Mouse (Mus musculus) intestine, embryonic 15.5 days (tissue): Measurements from ENCODE around the gene 4932438H23Rik. TPM values are rescaled to one million over a fixed set of nuclear protein-coding genes. Genes with fewer than 3 reads are reported as not detected.

ENCODE experiments used
- ATAC-seq: fragments of 200-750 bp; cut with Nextera tagmentation; 2 replicates; pipeline ENCODE4 v1.8.0; 2017; ENCODE audit warnings: moderate TSS enrichment, moderate library complexity
- H3K27ac ChIP-seq: fragments of 300-500 bp; sonication (generic); 2 replicates; pipeline ENCODE4 v1.5.1; 2015; ENCODE audit warnings: mild to moderate bottlenecking, inconsistent platforms
- H3K27me3 ChIP-seq: fragments of 300-500 bp; sonication (generic); replicated peaks from 2 replicates; pipeline ENCODE4 v1.6.1; 2015; ENCODE audit warnings: inconsistent platforms
- H3K36me3 ChIP-seq: fragments of 300-500 bp; sonication (generic); 2 replicates; pipeline ENCODE4 v1.6.1; 2015; ENCODE audit warnings: inconsistent platforms
- H3K4me1 ChIP-seq: fragments of 300-500 bp; sonication (generic); replicated peaks from 2 replicates; pipeline ENCODE4 v1.6.1; 2015; ENCODE audit warnings: inconsistent platforms
- H3K4me2 ChIP-seq: fragments of 300-500 bp; sonication (generic); replicated peaks from 2 replicates; pipeline ENCODE4 v1.6.1; 2015; ENCODE audit warnings: mild to moderate bottlenecking, inconsistent platforms
- H3K4me3 ChIP-seq: fragments of 300-500 bp; sonication (generic); replicated peaks from 2 replicates; pipeline ENCODE4 v1.5.1; 2015; ENCODE audit warnings: inconsistent platforms
- H3K9ac ChIP-seq: fragments of 300-500 bp; sonication (generic); 2 replicates; pipeline ENCODE4 v1.6.1; 2015; ENCODE audit warnings: inconsistent platforms
- H3K9me3 ChIP-seq: fragments of 300-500 bp; sonication (generic); 2 replicates; pipeline ENCODE4 v1.6.1; 2016; ENCODE audit warnings: inconsistent platforms
- WGBS: fragments of 180-500 bp; shearing (Covaris S2); methylation state at CpG from one replicate; pipeline ENCODE4 v1.1.7; 2015; 5-methylcytosine and 5-hydroxymethylcytosine counted together
- polyA plus RNA-seq: library from polyadenylated mRNA; unstranded; fragments of >200 nt; fragmentation: Nextera tagmentation; extraction: Ambion mirVana; gene quantifications from 2 replicates; pipeline ENCODE4 v1.2.1, GENCODE M21; 2015

4932438H23Rik gene
- polyA plus RNA-seq, 1 experiment from 2014 or later: 0.26 TPM

DNA sequence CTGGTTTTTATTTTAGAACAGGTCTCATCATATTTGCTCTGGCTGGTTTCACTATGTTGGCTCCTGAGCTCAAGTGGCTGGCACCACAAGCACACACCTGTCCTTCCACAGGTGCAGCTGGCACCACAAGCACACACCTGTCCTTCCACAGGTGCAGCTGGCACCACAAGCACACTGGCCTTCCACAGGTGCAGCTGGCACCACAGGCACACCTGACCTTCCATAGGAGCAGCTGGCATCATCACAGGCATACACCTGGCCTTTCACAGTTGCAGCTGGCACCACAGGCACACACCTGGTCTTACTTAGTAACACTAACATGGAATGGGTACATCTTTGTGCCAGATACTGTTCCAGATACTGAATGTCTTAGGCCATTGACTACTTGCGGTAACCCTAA lies 27.8 kb downstream of the 4932438H23Rik start:
- ATAC-seq: no peak
- H3K27ac ChIP-seq: no peak overlapping the region
- no peaks in the 10 kb centered on the region for H3K9me3 ChIP-seq
- H3K9ac ChIP-seq: no peak overlapping the region
- H3K4me1 ChIP-seq: 0 out of 2 replicates have a peak, but pooled peaks cover 2% of the 10 kb centered on the region
- 96% methylated on average over 1 of the region's 1 CpGs for WGBS
- H3K36me3 ChIP-seq: no peaks in the 10 kb centered on the region
- no peak overlapping the region for H3K4me2 ChIP-seq
- no peak overlapping the region for H3K4me3 ChIP-seq
- no peaks in the 10 kb centered on the region for H3K27me3 ChIP-seq

DNA sequence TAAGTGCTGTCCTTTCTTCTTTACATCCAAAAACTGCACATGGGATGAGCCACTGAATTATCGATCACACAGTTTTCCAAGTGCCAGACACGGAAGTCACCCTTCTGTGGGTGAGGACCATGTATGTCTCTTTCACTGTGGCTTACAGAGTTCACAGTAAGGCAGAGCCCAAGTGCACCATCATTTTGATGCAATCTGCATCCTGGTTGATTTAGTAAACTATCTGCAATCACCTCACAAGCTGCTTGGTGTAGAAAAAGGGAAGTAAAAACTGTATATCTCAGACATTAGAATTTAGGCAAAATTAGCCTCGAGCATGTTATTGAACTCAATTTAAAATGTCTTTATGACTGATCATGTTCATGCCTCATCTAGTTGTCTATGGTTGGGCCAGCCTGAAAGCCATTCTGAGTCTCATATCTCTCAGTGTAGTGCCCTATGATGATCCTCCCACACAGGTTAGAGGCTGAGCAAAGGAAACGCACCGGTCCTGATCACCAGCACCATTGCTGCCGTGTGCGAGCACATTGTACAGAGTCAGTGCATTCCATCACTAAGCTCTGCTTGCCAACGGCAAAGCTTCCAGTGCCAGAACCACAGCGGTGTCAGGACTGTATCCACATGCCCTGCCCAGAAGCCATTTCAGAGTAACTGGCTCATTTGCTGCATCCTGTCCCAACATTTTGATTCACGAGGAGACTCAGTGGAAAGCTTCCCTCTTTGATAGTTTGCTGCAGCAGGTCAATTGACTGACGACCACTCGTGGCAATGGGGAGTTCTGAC lies 30.1 kb downstream of the 4932438H23Rik start:
- no peak overlapping the region for H3K4me3 ChIP-seq
- no peaks in the 10 kb centered on the region for H3K36me3 ChIP-seq
- H3K4me1 ChIP-seq: 0 out of 2 replicates have a peak, but pooled peaks cover 2% of the 10 kb centered on the region
- H3K27ac ChIP-seq: no peak overlapping the region
- no peak for ATAC-seq
- no peaks in the 10 kb centered on the region for H3K9me3 ChIP-seq
- WGBS: 76% methylated on average over 12 of the region's 12 CpGs
- H3K27me3 ChIP-seq: no peaks in the 10 kb centered on the region; the same call in 1 of the 2 replicates
- H3K4me2 ChIP-seq: no peak overlapping the region
- H3K9ac ChIP-seq: no peak overlapping the region

DNA sequence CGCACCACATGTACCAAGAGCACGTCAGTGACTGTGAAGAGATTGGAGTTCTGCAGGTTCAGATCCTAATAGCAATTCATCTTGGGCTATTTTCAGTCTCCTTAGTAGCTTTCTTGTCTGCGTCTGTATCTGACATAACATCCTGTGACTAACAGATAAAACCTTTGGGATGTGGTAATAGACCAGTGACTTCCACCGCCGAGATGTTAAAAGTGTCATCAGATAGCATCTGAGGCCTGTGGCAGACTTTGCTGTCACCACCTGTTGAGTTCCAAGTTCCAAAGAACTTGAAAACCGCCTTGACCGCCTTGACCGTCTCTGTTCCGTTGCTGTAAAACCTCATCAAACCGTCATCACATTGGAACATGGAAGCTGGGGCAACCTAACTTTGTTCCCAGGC lies 31.1 kb downstream of the 4932438H23Rik start:
- H3K4me1 ChIP-seq: no peaks in the 10 kb centered on the region
- no peaks in the 10 kb centered on the region for H3K9me3 ChIP-seq
- no peak overlapping the region for H3K4me2 ChIP-seq
- no peaks in the 10 kb centered on the region for H3K36me3 ChIP-seq
- no peak for ATAC-seq
- WGBS: 90% methylated on average over 10 of the region's 10 CpGs
- no peak overlapping the region for H3K27ac ChIP-seq
- H3K27me3 ChIP-seq: no peaks in the 10 kb centered on the region; the same call in 1 of the 2 replicates
- no peak overlapping the region for H3K9ac ChIP-seq
- no peak overlapping the region for H3K4me3 ChIP-seq

- no peaks in the 10 kb centered on the region for H3K36me3 ChIP-seq
- whole genome bisulfite sequencing: 54% methylated on average over 13 of the region's 13 CpGs
- no peak overlapping the region for H3K4me2 ChIP-seq
- ATAC-seq: no peak
- H3K27ac ChIP-seq: no peak overlapping the region
- H3K9me3 ChIP-seq: no peaks in the 10 kb centered on the region
- no peaks in the 10 kb centered on the region for H3K4me1 ChIP-seq
- H3K9ac ChIP-seq: no peak overlapping the region
- H3K27me3 ChIP-seq: no peaks in the 10 kb centered on the region; the same call in 1 of the 2 replicates
- no peak overlapping the region for H3K4me3 ChIP-seq
Measured at GRCm38 (mm10) chr16:91061531-91062318, 33.2 kb downstream of the 4932438H23Rik start.

DNA sequence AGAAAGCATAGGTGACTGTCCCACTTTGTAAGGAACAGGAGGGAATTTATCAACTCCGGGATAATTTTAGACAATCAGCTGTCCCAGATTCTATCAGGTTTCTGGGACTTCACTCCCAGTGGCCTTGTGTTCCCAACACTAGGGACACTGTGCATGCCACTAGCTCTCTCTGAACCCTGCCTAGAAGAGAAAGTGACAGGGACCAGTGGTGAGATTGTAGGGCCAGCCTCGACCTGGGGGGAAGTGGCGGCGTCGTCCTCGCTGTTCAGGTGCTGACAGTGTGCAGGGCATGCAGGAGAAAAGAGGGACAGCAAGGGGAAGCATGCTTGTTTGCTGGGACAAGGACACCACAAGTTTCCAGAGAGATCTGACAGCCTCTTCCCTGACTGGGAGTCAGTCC lies 37.2 kb downstream of the 4932438H23Rik start:
- H3K4me1 ChIP-seq: peaks cover 3% of the 10 kb centered on the region; the same call in 1 of the 2 replicates
- no peaks in the 10 kb centered on the region for H3K9me3 ChIP-seq
- H3K9ac ChIP-seq: no peak overlapping the region
- no peaks in the 10 kb centered on the region for H3K36me3 ChIP-seq
- WGBS: 69% methylated on average over 6 of the region's 6 CpGs
- H3K4me2 ChIP-seq: no peak overlapping the region
- no peak for ATAC-seq
- no peaks in the 10 kb centered on the region; the same call in 1 of the 2 replicates for H3K27me3 ChIP-seq
- H3K27ac ChIP-seq: no peak overlapping the region
- no peak overlapping the region for H3K4me3 ChIP-seq

GRCm38 (mm10) chr16:91057261-91057660 lies 37.7 kb downstream of the 4932438H23Rik start:
- Histone ChIP-seq H3K9me3 (no peaks in the 10 kb centered on the region), H3K4me2 (no peak overlapping the region)

DNA sequence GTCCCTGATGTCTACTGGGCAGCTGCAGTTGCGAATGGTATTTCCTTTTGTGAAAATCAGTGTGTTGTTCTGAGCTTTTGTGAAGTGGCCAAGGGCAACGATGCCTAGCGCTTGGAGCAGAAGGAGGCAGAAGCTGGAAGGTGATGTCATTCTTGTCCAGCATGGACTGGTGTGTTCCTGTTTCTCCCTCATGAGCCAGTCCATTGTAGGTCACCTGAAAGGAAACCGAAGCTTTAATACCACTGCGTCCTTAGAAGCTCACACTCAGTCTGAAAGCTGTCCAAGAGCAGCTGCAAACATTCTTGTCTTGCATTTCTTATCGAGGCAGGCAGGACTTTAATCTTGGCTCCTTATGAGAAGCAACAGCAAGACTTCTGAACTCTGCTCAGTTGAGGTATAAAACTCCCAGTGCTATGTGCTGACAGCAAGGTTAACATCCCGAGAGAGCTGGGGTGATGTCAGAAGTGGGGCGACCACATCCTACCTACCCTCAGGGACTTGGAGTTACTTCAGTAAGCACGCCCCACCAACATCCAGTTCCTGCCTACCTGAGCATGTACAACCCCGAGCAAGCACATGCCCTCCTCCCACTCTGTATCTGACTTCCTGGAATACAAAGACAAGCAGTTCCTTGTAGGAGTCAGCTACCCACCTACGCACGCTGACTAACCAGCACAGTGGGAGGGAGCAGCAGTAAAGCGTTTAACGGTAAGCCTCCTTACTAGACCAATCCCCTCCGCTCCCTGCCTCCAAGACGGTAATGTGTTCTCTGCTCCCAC lies 38.7 kb downstream of the 4932438H23Rik start:
- Histone ChIP-seq H3K4me1 (peaks cover 3% of the 10 kb centered on the region; the same call in 1 of the 2 replicates), H3K9me3 (no peaks in the 10 kb centered on the region), H3K4me2 (peak overlapping the region; percentile 41), H3K4me3 (no peak overlapping the region), H3K27me3 (no peaks in the 10 kb centered on the region; the same call in 1 of the 2 replicates), H3K36me3 (no peaks in the 10 kb centered on the region), H3K27ac (peak overlapping the region; percentile 83), H3K9ac (no peak overlapping the region)
- WGBS: 49% methylated on average over 16 of the region's 16 CpGs
- peak; percentile 87 for ATAC-seq

More at GRCm38 (mm10) chr16:91057261-91057660, 37.7 kb downstream of the 4932438H23Rik start:
- H3K36me3 ChIP-seq: no peaks in the 10 kb centered on the region
- WGBS: 80% methylated on average over 4 of the region's 4 CpGs
- no peak for ATAC-seq
- H3K4me1 ChIP-seq: peaks cover 3% of the 10 kb centered on the region; the same call in 1 of the 2 replicates
- no peak overlapping the region for H3K9ac ChIP-seq
- H3K4me3 ChIP-seq: no peak overlapping the region
- H3K27ac ChIP-seq: 0 out of 2 replicates have a peak overlapping the region, but pooled peaks have one; percentile 83
- no peaks in the 10 kb centered on the region; the same call in 1 of the 2 replicates for H3K27me3 ChIP-seq

DNA sequence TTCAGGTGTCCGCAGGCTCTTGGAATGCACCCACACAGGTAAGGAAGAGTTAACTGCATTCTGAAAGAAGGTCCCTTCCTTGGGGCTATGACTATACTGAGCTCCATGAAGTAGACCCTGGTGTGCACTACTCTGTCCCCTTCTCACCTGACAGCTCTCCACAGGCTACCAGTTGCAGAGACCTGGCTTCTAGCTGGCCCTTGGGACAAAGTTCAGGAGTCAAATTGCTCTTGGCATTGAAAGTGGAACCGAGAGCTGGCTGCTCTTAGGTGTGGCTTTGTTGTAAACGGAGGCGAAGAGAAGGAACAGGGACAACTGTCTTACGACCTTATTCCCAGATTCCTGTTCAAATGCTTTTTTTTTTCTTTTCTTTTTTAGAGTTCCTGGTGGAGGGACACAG lies 39.8 kb downstream of the 4932438H23Rik start:
- peak overlapping the region; percentile 41 for H3K4me2 ChIP-seq
- H3K36me3 ChIP-seq: no peaks in the 10 kb centered on the region
- no peaks in the 10 kb centered on the region; the same call in 1 of the 2 replicates for H3K27me3 ChIP-seq
- H3K4me1 ChIP-seq: peaks cover 3% of the 10 kb centered on the region; the same call in 1 of the 2 replicates
- no peaks in the 10 kb centered on the region for H3K9me3 ChIP-seq
- H3K27ac ChIP-seq: peak overlapping the region; percentile 83
- WGBS: 71% methylated on average over 5 of the region's 5 CpGs
- no peak overlapping the region for H3K4me3 ChIP-seq
- no peak overlapping the region for H3K9ac ChIP-seq
- peak; percentile 76 for ATAC-seq

DNA sequence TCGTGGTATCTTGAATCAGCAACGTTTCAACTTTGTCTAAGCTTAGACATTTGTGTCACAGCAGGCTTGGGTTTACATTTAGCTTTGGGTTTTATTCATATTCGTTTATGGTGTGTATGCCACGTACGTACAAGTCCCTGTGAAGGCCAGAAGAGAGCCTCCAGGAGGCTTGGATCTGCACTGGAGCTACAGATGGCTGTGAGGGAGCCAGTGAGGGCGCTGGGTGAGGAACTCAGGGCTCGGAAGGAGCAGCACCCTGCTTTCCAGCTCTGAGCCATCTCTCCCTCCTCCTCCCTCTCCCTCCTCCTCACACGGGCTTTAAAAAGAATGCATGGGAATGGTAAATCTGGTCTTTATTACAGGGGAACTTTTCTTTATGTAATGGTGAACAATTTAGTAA lies 41.3 kb downstream of the 4932438H23Rik start:
- H3K27ac ChIP-seq: no peak overlapping the region
- H3K9me3 ChIP-seq: no peaks in the 10 kb centered on the region
- H3K4me2 ChIP-seq: no peak overlapping the region
- H3K27me3 ChIP-seq: no peaks in the 10 kb centered on the region
- no peak overlapping the region for H3K9ac ChIP-seq
- no peak for ATAC-seq
- H3K4me3 ChIP-seq: no peak overlapping the region
- peaks cover 3% of the 10 kb centered on the region; the same call in 1 of the 2 replicates for H3K4me1 ChIP-seq
- WGBS: 62% methylated on average over 8 of the region's 8 CpGs
- no peaks in the 10 kb centered on the region for H3K36me3 ChIP-seq

GRCm38 (mm10) chr16:91045511-91045910 lies 49.4 kb downstream of the 4932438H23Rik start:
- no peaks in the 10 kb centered on the region for H3K27me3 ChIP-seq
- WGBS: 52% methylated on average over 8 of the region's 8 CpGs
- peaks cover 5% of the 10 kb centered on the region; the same call in 1 of the 2 replicates for H3K36me3 ChIP-seq
- H3K4me2 ChIP-seq: no peak overlapping the region
- peaks cover 3% of the 10 kb centered on the region for H3K4me1 ChIP-seq
- H3K9me3 ChIP-seq: no peaks in the 10 kb centered on the region
- H3K4me3 ChIP-seq: no peak overlapping the region
- ATAC-seq: no peak
- H3K27ac ChIP-seq: no peak overlapping the region
- H3K9ac ChIP-seq: no peak overlapping the region

GRCm38 (mm10) chr16:91044270-91045182 lies 50.4 kb downstream of the 4932438H23Rik start, which contains the start of gene Paxbp1:
Gene Paxbp1, minus strand, starts transcription at chr16:91044543.
- Histone ChIP-seq H3K9me3 (no peaks in the 10 kb centered on the region), H3K4me3 (peak within 1 kb of the TSS; percentile 94), H3K36me3 (peaks cover 7% of the 10 kb centered on the region; the same call in 1 of the 2 replicates), H3K4me1 (peaks cover 3% of the 10 kb centered on the region), H3K4me2 (peak within 1 kb of the TSS; percentile 71), H3K27ac (peak within 1 kb of the TSS; percentile 96), H3K9ac (peak within 1 kb of the TSS; percentile 98), H3K27me3 (no peaks in the 10 kb centered on the region)
- ATAC-seq: peak; percentile 95
- WGBS: 2% methylated on average over 70 of the region's 70 CpGs
